Mouse (Mus musculus): Measurements from ENCODE around the gene Fgfr2. TPM values are rescaled to one million over a fixed set of nuclear protein-coding genes. Genes with fewer than 3 reads are reported as not detected.

Fgfr2 gene
- polyA plus RNA-seq, 1 experiment from 2014 or later: 104 TPM

GRCm38 (mm10) chr7:132365111-132365510, 758.0 kb downstream of the Fgfr2 start:
- no peak overlapping the region for H3K27ac ChIP-seq
- no peaks in the 10 kb centered on the region for H3K4me1 ChIP-seq
- no peak overlapping the region for H3K4me3 ChIP-seq (replicated peaks)
- no peak overlapping the region for H3K9ac ChIP-seq
- ATAC-seq (ENCODE audit: insufficient read depth, low FRiP score, low read depth): no peak
- no peak overlapping the region for H3K4me2 ChIP-seq
- WGBS: 82% methylated on average over 5 of the region's 5 CpGs
- no peaks in the 10 kb centered on the region for H3K36me3 ChIP-seq
- no peaks in the 10 kb centered on the region for H3K9me3 ChIP-seq
- H3K27me3 ChIP-seq (replicated peaks): no peaks in the 10 kb centered on the region

GRCm38 (mm10) chr7:132364506-132364905, 758.6 kb downstream of the Fgfr2 start:
- no peak overlapping the region for H3K27ac ChIP-seq
- WGBS: 48% methylated on average over 5 of the region's 5 CpGs

DNA sequence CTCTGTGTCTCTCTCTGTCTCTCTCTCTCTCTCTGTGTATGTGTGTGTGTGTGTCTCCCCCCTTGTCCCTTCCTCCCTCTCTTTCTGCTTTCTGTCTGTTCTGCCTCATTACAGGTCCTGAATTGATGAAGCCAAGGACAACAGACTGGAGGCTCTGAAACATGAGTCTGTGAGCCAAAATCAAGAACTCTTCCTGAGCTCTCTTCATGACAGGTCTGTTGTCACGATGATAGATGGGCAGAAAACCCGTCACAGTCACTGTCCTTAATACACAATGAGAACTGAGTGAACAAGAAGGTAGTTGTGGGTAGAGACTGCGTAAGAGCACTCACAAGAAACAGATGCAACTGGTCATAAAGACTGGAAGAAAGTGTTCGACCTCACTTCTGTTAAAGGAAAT, 762.8 kb downstream of the Fgfr2 start:
- Histone ChIP-seq H3K27me3 (replicated peaks) (no peaks in the 10 kb centered on the region), H3K27ac (no peak overlapping the region), H3K4me3 (replicated peaks) (no peak overlapping the region), H3K4me2 (no peak overlapping the region), H3K36me3 (no peaks in the 10 kb centered on the region), H3K9ac (no peak overlapping the region), H3K4me1 (no peaks in the 10 kb centered on the region), H3K9me3 (no peaks in the 10 kb centered on the region)
- ATAC-seq (ENCODE audit: insufficient read depth, low FRiP score, low read depth): no peak
- 69% methylated on average over 4 of the region's 4 CpGs for WGBS

More at GRCm38 (mm10) chr7:132364506-132364905, 758.6 kb downstream of the Fgfr2 start:
- no peaks in the 10 kb centered on the region for H3K36me3 ChIP-seq
- H3K4me2 ChIP-seq: no peak overlapping the region
- H3K9me3 ChIP-seq: no peaks in the 10 kb centered on the region
- no peaks in the 10 kb centered on the region for H3K27me3 ChIP-seq (replicated peaks)
- no peaks in the 10 kb centered on the region for H3K4me1 ChIP-seq
- H3K4me3 ChIP-seq (replicated peaks): no peak overlapping the region
- H3K9ac ChIP-seq: no peak overlapping the region
- no peak for ATAC-seq (ENCODE audit: insufficient read depth, low FRiP score, low read depth)

GRCm38 (mm10) chr7:132358709-132359108, 764.4 kb downstream of the Fgfr2 start:
- H3K27ac ChIP-seq: peak overlapping the region; percentile 26; the same call in 1 of the 2 replicates
- no peaks in the 10 kb centered on the region for H3K9me3 ChIP-seq
- no peak for ATAC-seq (ENCODE audit: insufficient read depth, low FRiP score, low read depth)
- 55% methylated on average over 4 of the region's 4 CpGs for WGBS
- H3K4me3 ChIP-seq (replicated peaks): no peak overlapping the region
- H3K9ac ChIP-seq: no peak overlapping the region
- H3K4me1 ChIP-seq: no peaks in the 10 kb centered on the region
- no peaks in the 10 kb centered on the region for H3K36me3 ChIP-seq
- no peak overlapping the region for H3K4me2 ChIP-seq
- H3K27me3 ChIP-seq (replicated peaks): no peaks in the 10 kb centered on the region

GRCm38 (mm10) chr7:132358250-132358649, 764.9 kb downstream of the Fgfr2 start:
- Histone ChIP-seq H3K9ac (no peak overlapping the region), H3K27ac (peak overlapping the region; percentile 26; the same call in 1 of the 2 replicates), H3K27me3 (replicated peaks) (no peaks in the 10 kb centered on the region), H3K36me3 (no peaks in the 10 kb centered on the region), H3K4me2 (no peak overlapping the region), H3K4me1 (no peaks in the 10 kb centered on the region), H3K4me3 (replicated peaks) (no peak overlapping the region), H3K9me3 (no peaks in the 10 kb centered on the region)
- 46% methylated on average over 3 of the region's 3 CpGs for WGBS
- no peak for ATAC-seq (ENCODE audit: insufficient read depth, low FRiP score, low read depth)

DNA sequence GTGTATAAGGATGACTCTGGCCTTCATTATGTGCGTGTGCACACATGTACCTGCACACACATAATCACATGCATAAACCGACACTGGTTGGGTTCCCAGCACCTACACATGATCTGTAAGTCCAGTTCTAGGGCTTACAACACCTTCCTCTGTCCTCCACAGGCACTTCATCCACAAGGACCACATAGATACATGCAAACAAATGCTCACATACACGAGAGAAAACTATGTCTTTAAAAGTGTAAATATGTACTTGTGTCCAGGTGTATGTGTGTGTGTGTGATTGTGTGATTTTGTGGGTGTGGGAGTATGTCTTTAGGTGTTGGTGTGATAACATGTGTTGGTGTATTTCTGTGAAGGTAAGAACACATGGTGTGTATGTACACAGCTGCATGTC, 765.3 kb downstream of the Fgfr2 start:
- no peak overlapping the region for H3K4me3 ChIP-seq (replicated peaks)
- no peaks in the 10 kb centered on the region for H3K36me3 ChIP-seq
- H3K4me1 ChIP-seq: no peaks in the 10 kb centered on the region
- H3K27ac ChIP-seq: no peak overlapping the region
- ATAC-seq (ENCODE audit: insufficient read depth, low FRiP score, low read depth): no peak
- no peak overlapping the region for H3K9ac ChIP-seq
- no peak overlapping the region for H3K4me2 ChIP-seq
- H3K9me3 ChIP-seq: no peaks in the 10 kb centered on the region
- 77% methylated on average over 3 of the region's 3 CpGs for WGBS
- H3K27me3 ChIP-seq (replicated peaks): no peaks in the 10 kb centered on the region

- no peak for ATAC-seq (ENCODE audit: insufficient read depth, low FRiP score, low read depth)
- H3K4me2 ChIP-seq: no peak overlapping the region
- H3K9me3 ChIP-seq: no peaks in the 10 kb centered on the region
- H3K36me3 ChIP-seq: no peaks in the 10 kb centered on the region
- 70% methylated on average over 10 of the region's 10 CpGs for WGBS
- H3K4me1 ChIP-seq: no peaks in the 10 kb centered on the region
- no peak overlapping the region for H3K9ac ChIP-seq
- H3K4me3 ChIP-seq (replicated peaks): no peak overlapping the region
- 0 out of 2 replicates have a peak, but pooled peaks cover 3% of the 10 kb centered on the region for H3K27me3 ChIP-seq (replicated peaks)
- H3K27ac ChIP-seq: no peak overlapping the region
These were observed 766.0 kb downstream of the Fgfr2 start for GRCm38 (mm10) chr7:132356881-132357840.

DNA sequence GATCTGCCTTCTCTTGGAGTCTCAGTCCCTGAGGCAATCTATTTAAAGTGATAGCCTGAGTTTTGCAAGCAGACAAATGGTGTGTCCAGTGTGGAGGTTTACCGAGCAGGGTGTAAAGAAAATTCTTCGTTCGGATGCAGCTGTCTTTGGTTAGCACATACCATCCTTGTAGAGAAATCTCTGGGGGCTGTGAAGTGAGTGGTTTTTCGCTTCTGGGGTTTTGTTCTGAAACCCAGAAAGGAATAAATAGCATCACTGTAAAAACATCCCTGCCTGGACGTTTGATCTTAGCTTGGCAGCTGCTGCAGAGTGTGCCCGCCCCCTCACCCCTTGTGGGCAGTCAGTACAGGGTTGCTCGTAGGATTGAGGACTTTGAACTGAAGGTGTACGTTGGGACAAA, 767.0 kb downstream of the Fgfr2 start:
- Histone ChIP-seq H3K9me3 (no peaks in the 10 kb centered on the region), H3K36me3 (no peaks in the 10 kb centered on the region), H3K27me3 (replicated peaks) (0 out of 2 replicates have a peak, but pooled peaks cover 4% of the 10 kb centered on the region), H3K4me3 (replicated peaks) (no peak overlapping the region), H3K27ac (no peak overlapping the region), H3K4me2 (no peak overlapping the region), H3K9ac (no peak overlapping the region), H3K4me1 (no peaks in the 10 kb centered on the region)
- no peak for ATAC-seq (ENCODE audit: insufficient read depth, low FRiP score, low read depth)
- WGBS: 35% methylated on average over 8 of the region's 8 CpGs

DNA sequence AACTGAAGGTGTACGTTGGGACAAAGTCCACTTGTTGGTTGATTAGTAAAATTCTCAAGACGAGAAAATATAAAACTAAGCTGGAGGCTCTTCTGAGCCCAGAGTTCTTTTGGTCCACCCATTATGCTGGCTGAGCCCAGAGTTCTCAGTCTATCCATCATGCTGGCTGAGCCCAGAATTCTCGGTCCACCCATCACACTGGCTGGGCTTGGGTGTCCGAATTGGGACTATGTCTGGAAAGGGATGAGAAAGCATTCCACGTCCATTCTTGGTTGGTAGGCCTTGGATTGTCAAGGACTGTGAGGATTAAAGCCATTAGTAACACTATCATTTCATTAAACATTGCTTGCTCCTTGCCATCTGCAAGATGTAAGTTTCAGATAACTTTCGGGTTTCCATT, 767.4 kb downstream of the Fgfr2 start:
- no peaks in the 10 kb centered on the region for H3K4me1 ChIP-seq
- no peak for ATAC-seq (ENCODE audit: insufficient read depth, low FRiP score, low read depth)
- no peak overlapping the region for H3K4me3 ChIP-seq (replicated peaks)
- no peak overlapping the region for H3K4me2 ChIP-seq
- no peaks in the 10 kb centered on the region for H3K36me3 ChIP-seq
- H3K27me3 ChIP-seq (replicated peaks): 0 out of 2 replicates have a peak, but pooled peaks cover 4% of the 10 kb centered on the region
- no peaks in the 10 kb centered on the region for H3K9me3 ChIP-seq
- H3K27ac ChIP-seq: no peak overlapping the region
- no peak overlapping the region for H3K9ac ChIP-seq
- 52% methylated on average over 6 of the region's 6 CpGs for WGBS

GRCm38 (mm10) chr7:132349075-132349572, 774.0 kb downstream of the Fgfr2 start:
- Histone ChIP-seq H3K4me1 (no peaks in the 10 kb centered on the region), H3K27ac (no peak overlapping the region), H3K4me3 (replicated peaks) (no peak overlapping the region), H3K36me3 (no peaks in the 10 kb centered on the region), H3K9me3 (no peaks in the 10 kb centered on the region), H3K4me2 (no peak overlapping the region), H3K9ac (no peak overlapping the region), H3K27me3 (replicated peaks) (0 out of 2 replicates have a peak, but pooled peaks cover 4% of the 10 kb centered on the region)
- no peak for ATAC-seq (ENCODE audit: insufficient read depth, low FRiP score, low read depth)
- WGBS: 60% methylated on average over 6 of the region's 6 CpGs

- H3K27ac ChIP-seq: no peak overlapping the region
- no peaks in the 10 kb centered on the region for H3K4me1 ChIP-seq
- no peak overlapping the region for H3K4me3 ChIP-seq (replicated peaks)
- WGBS: 71% methylated on average over 9 of the region's 9 CpGs
- no peaks in the 10 kb centered on the region for H3K9me3 ChIP-seq
- ATAC-seq (ENCODE audit: insufficient read depth, low FRiP score, low read depth): no peak
- H3K36me3 ChIP-seq: no peaks in the 10 kb centered on the region
- H3K27me3 ChIP-seq (replicated peaks): 0 out of 2 replicates have a peak, but pooled peaks cover 3% of the 10 kb centered on the region
- H3K9ac ChIP-seq: no peak overlapping the region
- no peak overlapping the region for H3K4me2 ChIP-seq
These were observed 775.7 kb downstream of the Fgfr2 start for GRCm38 (mm10) chr7:132347273-132348045.
